Mouse (Mus musculus) small intestine, adult 2 months (tissue): ENCODE measurements at regions not wholly inside any gene's neighbourhood (a gene's known extent, or its start where the extent isn't known, plus 50 kb on each side); places are given as distances from the start of the nearest gene placed in this dataset.

Experiments used
- H3K27ac ChIP-seq: fragments of 200-500 bp; 2 replicates; pipeline ENCODE4 v1.5.1; 2012; ENCODE audit warnings: low read depth, low read length, control low read depth, inconsistent platforms; ENCODE audit not compliant: insufficient read depth
- H3K27me3 ChIP-seq: fragments of 200-500 bp; 2 replicates; pipeline ENCODE4 v1.6.1; 2012; ENCODE audit warnings: mild to moderate bottlenecking, moderate library complexity, low read length, inconsistent platforms; ENCODE audit not compliant: control insufficient read depth, insufficient read depth
- H3K36me3 ChIP-seq: fragments of 200-500 bp; 2 replicates; pipeline ENCODE4 v1.6.1; 2012; ENCODE audit warnings: mild to moderate bottlenecking, low read length, control low read depth, inconsistent platforms; ENCODE audit not compliant: control insufficient read depth, insufficient read depth
- H3K4me1 ChIP-seq: fragments of 200-500 bp; 2 replicates; pipeline ENCODE4 v1.6.1; 2012; ENCODE audit warnings: low read length, inconsistent platforms, mixed read lengths; ENCODE audit not compliant: control insufficient read depth, insufficient read depth, insufficient read length
- H3K4me3 ChIP-seq: fragments of 200-500 bp; 2 replicates; pipeline ENCODE4 v1.5.1; 2012; ENCODE audit warnings: low read depth, mild to moderate bottlenecking, control low read depth, inconsistent platforms, low read length, moderate library complexity
- CTCF ChIP-seq: fragments of 200-500 bp; IDR thresholded peaks from 2 replicates; pipeline ENCODE4 v1.5.1; 2012; ENCODE audit warnings: low read depth, mild to moderate bottlenecking, control low read depth, inconsistent platforms, low read length, moderate library complexity, mixed read lengths; ENCODE audit not compliant: insufficient replicate concordance, insufficient read length; ENCODE audit errors: extremely low read depth
- POLR2A ChIP-seq: fragments of 200-500 bp; IDR thresholded peaks from 2 replicates; pipeline ENCODE4 v1.6.1; 2012; ENCODE audit warnings: low read depth, mild to moderate bottlenecking, control low read depth, inconsistent platforms, low read length, moderate library complexity
- WGBS: fragments of 180-500 bp; shearing (Covaris S2); methylation state at CpG from one replicate; pipeline ENCODE4 v1.1.7; 2018; 5-methylcytosine and 5-hydroxymethylcytosine counted together

GRCm38 (mm10) chr8:8299965-8300767 is 360.9 kb downstream of the Efnb2 start:
- H3K4me3 ChIP-seq = no peak overlapping the region
- H3K4me1 ChIP-seq = no peaks in the 10 kb centered on the region
- no peaks in the 10 kb centered on the region for H3K27me3 ChIP-seq
- 75% methylated on average over 6 of the region's 6 CpGs for WGBS
- TF ChIP-seq CTCF = no peak
- no peak for TF ChIP-seq POLR2A
- no peaks in the 10 kb centered on the region for H3K36me3 ChIP-seq
- no peak overlapping the region for H3K27ac ChIP-seq

GRCm38 (mm10) chr8:8292577-8293247 is 368.3 kb downstream of the Efnb2 start:
- WGBS = 37% methylated on average over 6 of the region's 6 CpGs

DNA sequence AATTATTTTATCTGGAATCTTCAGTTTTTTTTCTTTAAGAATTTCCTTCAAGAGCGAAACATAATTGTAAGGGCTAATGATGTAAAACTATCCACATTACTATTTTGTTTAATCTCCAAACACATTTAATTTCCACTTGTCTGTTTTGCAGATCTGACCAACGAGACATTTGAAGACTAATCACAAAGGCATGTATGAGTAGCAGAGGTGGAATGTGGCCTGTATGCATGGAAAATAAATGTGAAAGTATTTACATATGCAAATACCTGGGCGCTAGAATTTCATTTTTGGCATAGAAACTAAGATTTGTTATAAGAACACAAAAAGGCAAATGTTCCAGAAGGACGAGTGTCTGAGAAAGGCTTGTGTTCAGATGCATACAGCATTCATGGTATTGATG is 375.2 kb downstream of the Efnb2 start:
- Histone ChIP-seq H3K4me3 (no peak overlapping the region), H3K4me1 (no peaks in the 10 kb centered on the region), H3K36me3 (no peaks in the 10 kb centered on the region), H3K27ac (no peak overlapping the region), H3K27me3 (no peaks in the 10 kb centered on the region)
- TF ChIP-seq POLR2A = no peak
- TF ChIP-seq CTCF = no peak
- 73% methylated on average over 4 of the region's 4 CpGs for WGBS

More at GRCm38 (mm10) chr8:8292577-8293247, 368.3 kb downstream of the Efnb2 start:
- H3K27me3 ChIP-seq = no peaks in the 10 kb centered on the region
- H3K4me1 ChIP-seq = no peaks in the 10 kb centered on the region
- no peak overlapping the region for H3K4me3 ChIP-seq
- no peak overlapping the region for H3K27ac ChIP-seq
- H3K36me3 ChIP-seq = no peaks in the 10 kb centered on the region
- TF ChIP-seq CTCF = no peak
- no peak for TF ChIP-seq POLR2A

GRCm38 (mm10) chr8:8274987-8275386 is 386.1 kb downstream of the Efnb2 start:
- Histone ChIP-seq H3K36me3 (no peaks in the 10 kb centered on the region), H3K4me3 (no peak overlapping the region), H3K27ac (no peak overlapping the region), H3K4me1 (no peaks in the 10 kb centered on the region), H3K27me3 (no peaks in the 10 kb centered on the region)
- no peak for TF ChIP-seq POLR2A
- TF ChIP-seq CTCF = no peak
- WGBS = 63% methylated on average over 1 of the region's 1 CpGs

DNA sequence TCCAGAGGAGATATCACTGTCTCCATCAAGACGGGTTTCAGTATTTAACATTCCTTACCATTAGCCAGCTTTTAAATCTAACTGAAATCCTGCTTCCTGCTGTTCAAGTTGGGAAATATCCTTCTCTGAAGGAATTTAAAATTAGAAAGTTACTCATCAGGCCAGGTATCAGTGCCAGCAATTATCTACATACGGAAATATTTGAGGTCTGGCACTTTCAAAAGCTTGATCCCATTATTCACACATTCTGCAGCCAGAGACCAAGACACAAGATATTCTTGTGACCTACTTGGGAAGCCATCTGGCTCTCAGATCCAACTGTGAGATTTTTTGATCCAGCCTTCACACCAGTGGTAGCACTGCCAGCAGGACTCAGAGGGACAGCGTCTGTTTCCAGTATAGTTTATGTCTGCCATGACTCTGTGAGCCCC is 386.8 kb downstream of the Efnb2 start:
- H3K4me3 ChIP-seq = no peak overlapping the region
- no peak overlapping the region for H3K27ac ChIP-seq
- no peaks in the 10 kb centered on the region for H3K27me3 ChIP-seq
- no peaks in the 10 kb centered on the region for H3K4me1 ChIP-seq
- H3K36me3 ChIP-seq = no peaks in the 10 kb centered on the region
- whole genome bisulfite sequencing = 78% methylated on average over 3 of the region's 3 CpGs
- no peak for TF ChIP-seq CTCF
- no peak for TF ChIP-seq POLR2A

GRCm38 (mm10) chr8:8258855-8259254 is 402.2 kb downstream of the Efnb2 start:
- Histone ChIP-seq H3K27me3 (no peaks in the 10 kb centered on the region), H3K27ac (no peak overlapping the region), H3K4me3 (no peak overlapping the region), H3K36me3 (no peaks in the 10 kb centered on the region), H3K4me1 (peaks cover 2% of the 10 kb centered on the region; the same call in 1 of the 2 replicates)
- 88% methylated on average over 7 of the region's 7 CpGs for WGBS
- TF ChIP-seq CTCF (no peak), POLR2A (no peak)

DNA sequence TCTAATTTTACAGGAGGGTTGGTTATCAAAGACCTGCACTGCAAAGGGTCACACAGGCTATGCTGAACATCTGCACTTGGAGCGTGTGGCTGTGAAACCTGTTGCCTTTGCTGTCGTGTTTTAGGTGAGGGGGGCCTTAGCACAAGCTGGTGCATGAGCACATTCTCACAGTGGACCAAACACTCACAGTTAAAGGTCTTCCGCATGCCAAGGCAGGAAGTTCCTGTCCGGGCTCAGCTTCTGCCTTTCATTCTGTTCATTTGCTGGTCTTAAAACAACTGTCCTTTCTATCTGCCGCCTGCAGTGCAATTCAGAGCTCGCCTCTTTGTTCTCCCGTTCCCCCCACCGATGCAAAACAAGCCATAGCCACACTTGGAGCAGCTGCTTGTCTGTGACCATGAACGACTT is 402.8 kb downstream of the Efnb2 start:
- WGBS = 63% methylated on average over 9 of the region's 9 CpGs
- TF ChIP-seq POLR2A = no peak
- no peak for TF ChIP-seq CTCF
- Histone ChIP-seq H3K36me3 (no peaks in the 10 kb centered on the region), H3K27me3 (no peaks in the 10 kb centered on the region), H3K27ac (no peak overlapping the region), H3K4me1 (peaks cover 2% of the 10 kb centered on the region; the same call in 1 of the 2 replicates), H3K4me3 (no peak overlapping the region)
